Mouse (Mus musculus): Measurements from ENCODE around the gene Frmd4a. TPM values are rescaled to one million over a fixed set of nuclear protein-coding genes. Genes with fewer than 3 reads are reported as not detected.

Frmd4a gene
- polyA plus RNA-seq, 1 experiment from 2014 or later = 16.8 TPM

DNA sequence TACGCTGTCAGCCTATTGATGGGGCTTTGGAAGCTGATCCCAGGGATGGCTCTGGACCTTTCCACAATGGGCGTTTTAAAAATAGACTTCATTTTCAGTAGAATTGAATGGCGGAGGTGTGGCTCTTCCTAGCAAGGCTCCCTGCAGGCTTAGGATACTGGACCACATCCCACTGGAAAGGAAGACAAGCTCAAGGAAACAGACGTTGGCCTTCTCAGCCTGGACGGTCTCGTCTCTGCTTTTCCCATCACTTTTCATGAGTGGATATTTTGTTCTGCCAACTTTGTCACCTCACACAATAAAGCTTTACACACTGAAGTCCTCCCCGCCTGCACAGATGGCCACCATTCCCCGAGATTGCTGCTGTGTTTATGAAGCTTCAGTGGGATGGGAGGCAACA is 417.5 kb downstream of the Frmd4a start:
- WGBS = 81% methylated on average over 8 of the region's 8 CpGs
- no peak for TF ChIP-seq CTCF (IDR thresholded peaks at IDR 0.05; ENCODE audit: low read depth)

DNA sequence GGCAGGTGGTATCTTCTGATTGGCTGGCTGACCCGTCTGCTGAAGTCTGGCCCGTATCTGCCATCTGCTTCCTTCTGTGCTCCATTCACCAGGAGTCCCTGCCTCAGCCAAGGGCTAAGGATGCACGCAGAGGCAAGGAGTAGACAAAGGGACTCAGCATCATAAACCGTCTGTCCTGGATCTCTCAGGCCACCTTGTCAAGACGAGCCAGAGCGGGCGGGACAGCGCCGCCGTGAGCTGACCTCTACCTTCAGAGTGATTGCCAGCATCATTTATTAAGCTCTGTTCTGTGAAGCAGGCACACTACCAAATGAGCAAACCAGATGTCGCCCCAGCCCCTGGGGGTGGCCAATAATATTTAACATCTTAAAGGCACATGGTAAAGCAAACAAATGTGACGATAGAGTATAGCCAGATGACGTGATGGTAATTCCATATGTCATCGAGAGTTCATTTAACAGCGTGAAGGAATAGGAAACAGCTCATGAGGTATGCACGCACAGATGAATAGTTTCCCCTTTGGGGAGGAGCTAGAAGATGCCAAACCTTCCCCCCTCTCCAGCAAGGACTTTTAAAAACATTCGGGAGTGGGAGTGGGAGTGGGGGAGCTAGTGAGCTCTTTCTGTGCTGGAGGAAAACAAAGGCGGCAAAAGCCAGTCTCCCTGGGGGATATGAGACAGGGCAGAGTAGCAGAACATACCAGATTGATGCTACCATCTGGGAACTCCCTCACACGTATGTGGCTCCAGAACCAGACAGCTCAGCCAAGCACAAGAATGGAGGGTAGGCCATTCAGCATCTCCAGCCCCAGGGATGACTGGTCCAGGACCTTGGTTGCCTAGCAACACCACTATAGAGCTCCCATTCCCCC is 419.1 kb downstream of the Frmd4a start:
- WGBS = 62% methylated on average over 19 of the region's 19 CpGs
- Histone ChIP-seq H3K27me3 (ENCODE audit: insufficient read depth, low read length) (no peaks in the 10 kb centered on the region), H3K9me3 (replicated peaks; ENCODE audit: low read length) (no peaks in the 10 kb centered on the region), H3K4me1 (replicated peaks; ENCODE audit: insufficient read depth, low read length) (0 out of 2 replicates have a peak, but pooled peaks cover 4% of the 10 kb centered on the region), H3K36me3 (ENCODE audit: insufficient read depth, low read length) (no peaks in the 10 kb centered on the region), H3K4me3 (replicated peaks; ENCODE audit: low read depth, low read length) (no peak overlapping the region), H3K4me2 (ENCODE audit: low read length) (no peak overlapping the region), H3K27ac (no peak overlapping the region), H3K9ac (ENCODE audit: low read depth, low read length) (no peak overlapping the region)
- no peak for DNase-seq (ENCODE audit: low spot score)
- ATAC-seq (replicated peaks; ENCODE audit: low FRiP score, low read depth) = no peak
- no peak for TF ChIP-seq CTCF (IDR thresholded peaks at IDR 0.05; ENCODE audit: low read depth)

More for the DNA sequence above, 417.5 kb downstream of the Frmd4a start:
- ATAC-seq (replicated peaks; ENCODE audit: low FRiP score, low read depth) = no peak
- Histone ChIP-seq H3K36me3 (ENCODE audit: insufficient read depth, low read length) (no peaks in the 10 kb centered on the region), H3K4me3 (replicated peaks; ENCODE audit: low read depth, low read length) (no peak overlapping the region), H3K9me3 (replicated peaks; ENCODE audit: low read length) (no peaks in the 10 kb centered on the region), H3K4me2 (ENCODE audit: low read length) (no peak overlapping the region), H3K4me1 (replicated peaks; ENCODE audit: insufficient read depth, low read length) (0 out of 2 replicates have a peak, but pooled peaks cover 4% of the 10 kb centered on the region), H3K27me3 (ENCODE audit: insufficient read depth, low read length) (no peaks in the 10 kb centered on the region), H3K27ac (no peak overlapping the region), H3K9ac (ENCODE audit: low read depth, low read length) (no peak overlapping the region)
- no peak for DNase-seq (ENCODE audit: low spot score)

DNA sequence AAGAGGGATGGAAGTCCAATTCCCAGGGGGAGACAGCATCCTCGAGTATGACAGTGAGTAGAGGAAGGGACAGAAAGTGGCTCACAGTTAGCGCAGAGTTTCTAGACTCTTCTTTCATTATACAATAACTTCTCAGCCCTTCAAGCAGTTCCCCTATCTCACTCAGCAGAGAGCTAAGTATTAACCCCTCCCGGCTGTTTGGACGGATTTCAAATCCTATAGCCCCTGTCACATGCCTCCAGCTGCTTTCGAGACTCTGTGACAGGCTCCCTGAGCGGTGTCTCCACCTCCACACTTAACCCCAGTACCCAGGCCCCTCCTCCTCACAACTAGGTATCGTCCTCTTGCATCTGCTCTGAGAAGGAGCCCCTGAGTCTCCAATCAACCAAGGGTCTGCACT is 421.2 kb downstream of the Frmd4a start:
- no peaks in the 10 kb centered on the region for H3K36me3 ChIP-seq (ENCODE audit: insufficient read depth, low read length)
- no peak overlapping the region for H3K4me3 ChIP-seq (replicated peaks; ENCODE audit: low read depth, low read length)
- no peak overlapping the region for H3K9ac ChIP-seq (ENCODE audit: low read depth, low read length)
- no peak for TF ChIP-seq CTCF (IDR thresholded peaks at IDR 0.05; ENCODE audit: low read depth)
- no peak overlapping the region for H3K4me2 ChIP-seq (ENCODE audit: low read length)
- H3K9me3 ChIP-seq (replicated peaks; ENCODE audit: low read length) = no peaks in the 10 kb centered on the region
- ATAC-seq (replicated peaks; ENCODE audit: low FRiP score, low read depth) (no peak), DNase-seq (ENCODE audit: low spot score) (no peak)
- H3K4me1 ChIP-seq (replicated peaks; ENCODE audit: insufficient read depth, low read length) = no peaks in the 10 kb centered on the region
- WGBS = 56% methylated on average over 7 of the region's 7 CpGs
- H3K27ac ChIP-seq = no peak overlapping the region
- no peaks in the 10 kb centered on the region for H3K27me3 ChIP-seq (ENCODE audit: insufficient read depth, low read length)

DNA sequence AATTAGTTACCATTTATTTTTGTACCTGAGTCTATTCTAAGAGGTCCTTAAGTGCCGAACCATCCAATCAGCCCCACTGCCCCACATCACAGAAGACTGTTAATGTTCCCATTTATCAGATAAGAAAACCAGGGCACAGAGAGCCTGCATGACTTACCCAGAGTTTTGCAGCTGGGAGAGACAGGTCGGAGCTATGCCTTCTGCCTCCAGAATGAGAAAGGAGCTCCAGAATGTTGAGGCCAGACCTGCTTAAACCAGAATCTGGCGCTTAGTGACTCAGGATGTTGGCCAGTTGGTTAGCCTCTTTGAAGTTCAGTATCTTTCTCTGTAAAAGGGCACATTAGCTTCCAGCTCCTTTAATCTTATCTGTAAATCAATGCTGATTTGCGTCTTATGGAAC is 422.4 kb downstream of the Frmd4a start:
- H3K4me1 ChIP-seq (replicated peaks; ENCODE audit: insufficient read depth, low read length) = no peaks in the 10 kb centered on the region
- H3K4me3 ChIP-seq (replicated peaks; ENCODE audit: low read depth, low read length) = no peak overlapping the region
- DNase-seq (ENCODE audit: low spot score) (peak; percentile 20), ATAC-seq (replicated peaks; ENCODE audit: low FRiP score, low read depth) (peak; percentile 53; the same call in 1 of the 2 replicates)
- H3K9ac ChIP-seq (ENCODE audit: low read depth, low read length) = no peak overlapping the region
- H3K27me3 ChIP-seq (ENCODE audit: insufficient read depth, low read length) = no peaks in the 10 kb centered on the region
- H3K9me3 ChIP-seq (replicated peaks; ENCODE audit: low read length) = no peaks in the 10 kb centered on the region
- H3K36me3 ChIP-seq (ENCODE audit: insufficient read depth, low read length) = no peaks in the 10 kb centered on the region
- no peak for TF ChIP-seq CTCF (IDR thresholded peaks at IDR 0.05; ENCODE audit: low read depth)
- 60% methylated on average over 4 of the region's 4 CpGs for WGBS
- no peak overlapping the region for H3K4me2 ChIP-seq (ENCODE audit: low read length)
- H3K27ac ChIP-seq = no peak overlapping the region

DNA sequence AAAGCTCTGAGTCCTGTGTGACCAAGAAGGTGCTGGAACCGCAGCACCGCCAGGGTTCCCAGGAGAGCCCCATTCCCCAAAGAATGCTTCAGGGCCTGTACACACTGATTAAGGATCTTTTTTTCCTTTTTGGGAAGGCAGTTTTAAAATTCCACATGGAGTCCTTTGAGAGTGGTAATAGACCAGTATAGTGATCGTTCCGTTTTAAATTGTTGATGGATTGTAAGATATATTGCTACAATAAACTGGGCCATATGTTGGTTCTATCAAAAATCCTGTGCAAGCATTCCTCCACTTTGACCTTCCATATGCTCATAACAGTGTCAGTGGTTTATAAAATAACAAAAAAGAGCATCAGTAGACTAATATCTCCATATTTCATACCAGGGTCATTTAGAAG is 424.3 kb downstream of the Frmd4a start:
- H3K4me3 ChIP-seq (replicated peaks; ENCODE audit: low read depth, low read length) = no peak overlapping the region
- DNase-seq (ENCODE audit: low spot score) (peak; percentile 40), ATAC-seq (replicated peaks; ENCODE audit: low FRiP score, low read depth) (no peak)
- 64% methylated on average over 4 of the region's 4 CpGs for WGBS
- no peaks in the 10 kb centered on the region for H3K9me3 ChIP-seq (replicated peaks; ENCODE audit: low read length)
- H3K27me3 ChIP-seq (ENCODE audit: insufficient read depth, low read length) = no peaks in the 10 kb centered on the region
- TF ChIP-seq CTCF (IDR thresholded peaks at IDR 0.05; ENCODE audit: low read depth) = no peak
- H3K27ac ChIP-seq = no peak overlapping the region
- no peak overlapping the region for H3K9ac ChIP-seq (ENCODE audit: low read depth, low read length)
- no peaks in the 10 kb centered on the region for H3K36me3 ChIP-seq (ENCODE audit: insufficient read depth, low read length)
- no peak overlapping the region for H3K4me2 ChIP-seq (ENCODE audit: low read length)
- H3K4me1 ChIP-seq (replicated peaks; ENCODE audit: insufficient read depth, low read length) = no peaks in the 10 kb centered on the region

DNA sequence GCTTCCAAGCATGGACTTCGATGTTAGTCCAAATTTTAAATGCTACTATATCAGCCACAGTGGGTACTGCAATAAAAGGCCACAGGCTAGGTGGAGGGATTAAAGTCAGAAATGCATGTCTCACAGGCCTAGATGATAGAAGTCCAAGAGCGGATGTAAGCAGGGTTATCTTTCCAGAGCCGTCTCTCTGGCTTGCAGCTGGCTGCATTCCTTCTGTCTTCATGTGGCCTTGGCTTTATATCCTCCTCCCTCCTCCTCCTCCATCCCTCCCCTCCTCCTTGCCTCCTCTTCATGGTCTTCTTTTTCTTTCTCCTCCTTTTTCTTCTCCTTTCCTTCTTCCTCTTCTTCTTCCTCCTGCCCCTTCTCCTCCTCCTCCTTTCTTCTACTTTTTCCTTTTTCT is 427.2 kb downstream of the Frmd4a start:
- TF ChIP-seq CTCF (IDR thresholded peaks at IDR 0.05; ENCODE audit: low read depth) = no peak
- ATAC-seq (replicated peaks; ENCODE audit: low FRiP score, low read depth) (no peak), DNase-seq (ENCODE audit: low spot score) (peak; percentile 17)
- Histone ChIP-seq H3K4me2 (ENCODE audit: low read length) (no peak overlapping the region), H3K4me3 (replicated peaks; ENCODE audit: low read depth, low read length) (no peak overlapping the region), H3K9me3 (replicated peaks; ENCODE audit: low read length) (no peaks in the 10 kb centered on the region), H3K36me3 (ENCODE audit: insufficient read depth, low read length) (no peaks in the 10 kb centered on the region), H3K27me3 (ENCODE audit: insufficient read depth, low read length) (no peaks in the 10 kb centered on the region), H3K4me1 (replicated peaks; ENCODE audit: insufficient read depth, low read length) (peaks cover 2% of the 10 kb centered on the region; the same call in 1 of the 2 replicates), H3K27ac (no peak overlapping the region), H3K9ac (ENCODE audit: low read depth, low read length) (no peak overlapping the region)
- 74% methylated on average over 3 of the region's 3 CpGs for WGBS

Measured in kidney, postnatal 0 days (tissue).